Mouse (Mus musculus) lung, adult 2 months (tissue): ENCODE data around the gene Lrrc3c.

Experiments used
- CTCF ChIP-seq: fragments of 200-500 bp; IDR thresholded peaks from 2 replicates; pipeline ENCODE4 v1.5.1; 2011; ENCODE audit warnings: mild to moderate bottlenecking, low read length, control low read depth; ENCODE audit not compliant: insufficient read depth
- POLR2A ChIP-seq: fragments of 200-500 bp; IDR thresholded peaks from 2 replicates; pipeline ENCODE4 v1.6.1; 2011; ENCODE audit warnings: low read depth, mild to moderate bottlenecking, control low read depth, low read length, borderline replicate concordance; ENCODE audit errors: extremely low read depth

- TF ChIP-seq POLR2A (no peak), CTCF (no peak)
Measured at GRCm38 (mm10) chr11:98584146-98584545, 13.9 kb upstream of the Lrrc3c start.
